Mouse (Mus musculus) CH12.LX (cell line): ENCODE results near the gene Tmem269. TPM values are rescaled to one million over a fixed set of nuclear protein-coding genes. Genes with fewer than 3 reads are reported as not detected.
A peak's percentile ranks its signal among the peaks of the same experiment; 100 is the strongest.

Experiments
- DNase-seq: peaks from one replicate; pipeline ENCODE4 v3.0.0-alpha.2; 2013; ENCODE audit errors: extremely low read depth
- H3K27ac ChIP-seq: 2 replicates; pipeline ENCODE4 v1.5.1; 2012; ENCODE audit warnings: low read depth, mild to moderate bottlenecking, control low read depth, moderate library complexity; ENCODE audit not compliant: insufficient read depth
- H3K27me3 ChIP-seq: replicated peaks from 2 replicates; pipeline ENCODE3; 2012; ENCODE audit warnings: inconsistent platforms
- H3K36me3 ChIP-seq, 2 experiments: replicated peaks in 1 of 2; 2 replicates each; pipeline versions ENCODE3 to v1.6.1; 2012; ENCODE audit warnings: inconsistent platforms in 1 of 2, low read length in 1 of 2, mild to moderate bottlenecking in 1 of 2, mixed read lengths in 1 of 2, moderate library complexity in 1 of 2; ENCODE audit not compliant: control insufficient read depth in 1 of 2, insufficient read depth in 1 of 2
- H3K4me1 ChIP-seq, 2 experiments: 2 replicates each; pipeline ENCODE4 v1.6.1; 2012; ENCODE audit warnings: inconsistent platforms in 1 of 2, moderate library complexity in 1 of 2; ENCODE audit not compliant: insufficient read depth in 2 of 2, control insufficient read depth in 1 of 2
- H3K4me2 ChIP-seq: 2 replicates; pipeline ENCODE4 v1.6.1; 2012; ENCODE audit warnings: low read depth, mild to moderate bottlenecking, control low read depth; ENCODE audit not compliant: poor library complexity, insufficient read depth, severe bottlenecking
- H3K4me3 ChIP-seq, 3 experiments: fragments of 150-350 bp in 1 of 3; sonication (generic) in 1 of 3; replicated peaks in 1 of 3; 2 replicates each; pipeline versions ENCODE3 to v1.5.1; 2011 to 2012; ENCODE audit warnings: low read depth in 2 of 3, low read length in 2 of 3, mild to moderate bottlenecking in 2 of 3, moderate library complexity in 2 of 3, control low read depth in 1 of 3, improper control_type of control experiment in 1 of 3, inconsistent platforms in 1 of 3, mixed read lengths in 1 of 3; ENCODE audit not compliant: poor library complexity in 1 of 3
- H3K79me2 ChIP-seq: replicated peaks from 2 replicates; pipeline ENCODE4 v1.6.1; 2012; ENCODE audit warnings: mild to moderate bottlenecking, moderate library complexity; ENCODE audit not compliant: control insufficient read depth, poor library complexity, insufficient read depth, severe bottlenecking; ENCODE audit errors: extremely low read depth
- H3K9ac ChIP-seq: 2 replicates; pipeline ENCODE4 v1.6.1; 2012; ENCODE audit warnings: low read depth, mild to moderate bottlenecking, control low read depth, moderate library complexity; ENCODE audit not compliant: insufficient read depth
- H3K9me3 ChIP-seq: replicated peaks from 2 replicates; pipeline ENCODE3; 2012; ENCODE audit warnings: low read length, inconsistent platforms, mixed read lengths
- BHLHE40 ChIP-seq: IDR thresholded peaks from 2 replicates; pipeline ENCODE4 v1.6.1; 2011; ENCODE audit warnings: mild to moderate bottlenecking, low read depth, low read length, improper control_type of control experiment
- CHD1 ChIP-seq: IDR thresholded peaks from 2 replicates; pipeline ENCODE4 v1.6.1; 2012; ENCODE audit warnings: low read depth, low read length, improper control_type of control experiment, inconsistent platforms
- CHD2 ChIP-seq: IDR thresholded peaks from 2 replicates; pipeline ENCODE4 v1.6.1; 2011; ENCODE audit warnings: low read length, improper control_type of control experiment
- CTCF ChIP-seq, 2 experiments: IDR thresholded peaks in 1 of 2; conservative IDR thresholded peaks in 1 of 2; 2 replicates each; pipeline ENCODE4 v1.5.1; 2011 to 2012; ENCODE audit warnings: low read depth in 2 of 2, low read length in 2 of 2, improper control_type of control experiment in 1 of 2, inconsistent platforms in 1 of 2, mild to moderate bottlenecking in 1 of 2, moderate library complexity in 1 of 2
- ELF1 ChIP-seq: IDR thresholded peaks from 2 replicates; pipeline ENCODE4 v1.6.1; 2014; ENCODE audit warnings: low read depth, mild to moderate bottlenecking, inconsistent platforms, low read length, improper control_type of control experiment
- EP300 ChIP-seq: IDR thresholded peaks from 2 replicates; pipeline ENCODE4 v1.6.1; 2011; ENCODE audit warnings: low read length, improper control_type of control experiment
- ETS1 ChIP-seq: conservative IDR thresholded peaks from 2 replicates; pipeline ENCODE4 v1.6.1; 2012; ENCODE audit warnings: low read depth, mild to moderate bottlenecking, inconsistent platforms, low read length, improper control_type of control experiment, moderate library complexity
- HCFC1 ChIP-seq: IDR thresholded peaks from 2 replicates; pipeline ENCODE4 v1.6.1; 2012; ENCODE audit warnings: low read depth, mild to moderate bottlenecking, inconsistent platforms, low read length, improper control_type of control experiment
- KAT2A ChIP-seq: IDR thresholded peaks from 2 replicates; pipeline ENCODE4 v1.6.1; 2012; ENCODE audit warnings: low read length, improper control_type of control experiment, inconsistent platforms; ENCODE audit not compliant: insufficient replicate concordance
- MAFK ChIP-seq: IDR thresholded peaks from 2 replicates; pipeline ENCODE4 v1.6.1; 2011; ENCODE audit warnings: low read length, improper control_type of control experiment; ENCODE audit not compliant: insufficient replicate concordance
- MAZ ChIP-seq: IDR thresholded peaks from 2 replicates; pipeline ENCODE4 v1.6.1; 2012; ENCODE audit warnings: low read depth, mild to moderate bottlenecking, inconsistent platforms, low read length, improper control_type of control experiment, moderate library complexity
- NRF1 ChIP-seq: IDR thresholded peaks from 2 replicates; pipeline ENCODE4 v1.6.1; 2014; ENCODE audit warnings: low read depth, mild to moderate bottlenecking, inconsistent platforms, low read length, improper control_type of control experiment, moderate library complexity
- PAX5 ChIP-seq: IDR thresholded peaks from 2 replicates; pipeline ENCODE4 v1.6.1; 2012; ENCODE audit warnings: low read length, inconsistent platforms, mixed read lengths
- POLR2A ChIP-seq: IDR thresholded peaks from 2 replicates; pipeline ENCODE4 v1.6.1; 2011; ENCODE audit warnings: low read depth, mild to moderate bottlenecking, improper control_type of control experiment, low read length
- RAD21 ChIP-seq: IDR thresholded peaks from 2 replicates; pipeline ENCODE4 v1.6.1; 2011; ENCODE audit warnings: low read depth, mild to moderate bottlenecking, low read length, improper control_type of control experiment, moderate library complexity
- SIN3A ChIP-seq: IDR thresholded peaks from 2 replicates; pipeline ENCODE4 v1.6.1; 2012; ENCODE audit warnings: low read length, improper control_type of control experiment, inconsistent platforms
- TBP ChIP-seq: conservative IDR thresholded peaks from 2 replicates; pipeline ENCODE4 v1.6.1; 2011; ENCODE audit warnings: low read depth, low read length, improper control_type of control experiment
- TCF12 ChIP-seq: IDR thresholded peaks from 2 replicates; pipeline ENCODE4 v1.6.1; 2014; ENCODE audit warnings: low read depth, mild to moderate bottlenecking, inconsistent platforms, low read length, improper control_type of control experiment
- USF1 ChIP-seq: IDR thresholded peaks from 2 replicates; pipeline ENCODE4 v1.6.1; 2014; ENCODE audit warnings: low read depth, mild to moderate bottlenecking, inconsistent platforms, low read length, improper control_type of control experiment
- USF2 ChIP-seq: conservative IDR thresholded peaks from 2 replicates; pipeline ENCODE4 v1.6.1; 2011; ENCODE audit warnings: low read depth, low read length, improper control_type of control experiment
- ZMIZ1 ChIP-seq: IDR thresholded peaks from 2 replicates; pipeline ENCODE4 v1.6.1; 2012; ENCODE audit warnings: low read depth, mild to moderate bottlenecking, inconsistent platforms, low read length, improper control_type of control experiment
- dilution Hi-C: fragments of 300-500 bp; cut with MboI; formaldehyde crosslinking; loops from 2 replicates; pipeline ENCODE4 v1.14.3; 2020; ENCODE audit warnings: low sequenced_read_pairs; ENCODE audit not compliant: extremely low pct_unique_long_range_greater_than_20kb, extremely low pct_ligation_motif_present
- in situ Hi-C: fragments of 300-500 bp; cut with MboI; formaldehyde crosslinking; loops from 3 replicates; pipeline ENCODE4 v1.14.3; 2019; ENCODE audit warnings: low sequenced_read_pairs, low pct_ligation_motif_present, low pct_unique_long_range_greater_than_20kb, mixed read lengths
- polyA plus RNA-seq: library from polyadenylated mRNA; unstranded; fragments of >175 nt; gene quantifications from 2 replicates; pipeline ENCODE4 v1.2.1, GENCODE M21; 2012; ENCODE audit warnings: low read depth; ENCODE audit not compliant: insufficient read length
- total RNA-seq, 2 experiments: library from RNA; depleted of rRNA; stranded (reverse); fragments of 300-350 nt in 1 of 2; fragments of >200 nt in 1 of 2; gene quantifications; 2 replicates each; pipeline ENCODE4 v1.2.3; 2012 to 2014

Tmem269 gene
- total and polyA plus RNA-seq, 3 experiments = 0.16 TPM; not detected in 2

- Histone ChIP-seq H3K79me2 (no peaks in the 10 kb centered on the region), H3K4me2 (peak within 1 kb of the TSS; percentile 58), H3K4me3 (peak within 1 kb of the TSS; percentile 59 to 78 (median 69)), H3K27me3 (no peaks in the 10 kb centered on the region), H3K9ac (peak within 1 kb of the TSS; percentile 72), H3K27ac (no peak within 1 kb of the TSS), H3K36me3 (no peaks in the 10 kb centered on the region), H3K9me3 (no peaks in the 10 kb centered on the region), H3K4me1 (peaks cover 0 to 6% of the 10 kb centered on the region in 2 experiments; a peak in 2 of 4 replicates)
- no peak for TF ChIP-seq USF1
- TF ChIP-seq NRF1 = peak; percentile 90
- no peak for TF ChIP-seq KAT2A
- TF ChIP-seq CTCF (conservative IDR thresholded peaks at IDR 0.05 in 1 of 2, IDR thresholded peaks at IDR 0.05 in 1 of 2; ENCODE audit: low read depth in 2 of 2, low read length in 2 of 2) = no peak
- no peak for TF ChIP-seq MAZ
- no peak for TF ChIP-seq TCF12
- TF ChIP-seq ELF1 = peak; percentile 41
- TF ChIP-seq POLR2A = peak; percentile 56
- no peak for TF ChIP-seq USF2
- no peak for TF ChIP-seq CHD1
- no peak for TF ChIP-seq MAFK
- dilution Hi-C loops = no loop called here
- peak; percentile 72 for DNase-seq
- in situ Hi-C loops = no loop called here
These were observed 23.0 kb downstream of the Tmem269 start, which contains the start of gene Svbp for GRCm38 (mm10) chr4:119194909-119195581. Gene Svbp, plus strand, starts transcription at chr4:119195306.

DNA sequence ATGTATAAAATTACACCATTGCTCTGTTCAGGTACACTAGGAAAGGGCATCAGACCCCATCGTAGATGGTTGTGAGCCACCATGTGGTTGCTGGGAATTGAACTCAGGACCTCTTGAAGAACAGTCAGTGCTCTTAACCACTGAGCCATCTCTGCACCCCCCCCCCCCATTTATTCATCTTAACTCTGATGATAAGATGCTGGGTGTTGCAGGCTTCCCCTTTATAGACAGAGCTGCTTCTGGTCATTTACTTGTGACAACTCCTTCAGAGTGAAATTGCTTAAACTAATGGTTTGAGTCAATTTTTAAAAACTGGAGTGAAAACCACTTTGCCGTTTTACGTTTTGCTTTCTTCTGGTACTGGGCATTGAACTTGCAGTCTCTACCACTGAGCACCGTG lies 25.3 kb downstream of the Tmem269 start:
- dilution Hi-C loops = no loop called here
- TF ChIP-seq BHLHE40 = no peak
- no peak for TF ChIP-seq CHD2
- no peak for TF ChIP-seq SIN3A
- TF ChIP-seq EP300 = no peak
- no peak for TF ChIP-seq TCF12
- no peak for TF ChIP-seq ETS1
- no peak for TF ChIP-seq HCFC1
- TF ChIP-seq MAFK = no peak
- TF ChIP-seq TBP = no peak
- TF ChIP-seq USF2 = no peak
- TF ChIP-seq MAZ = no peak
- no peak for TF ChIP-seq POLR2A
- TF ChIP-seq RAD21 = no peak
- TF ChIP-seq ZMIZ1 = no peak
- no peak for TF ChIP-seq PAX5
- TF ChIP-seq, all 38 proteins: peak for 0
- Histone ChIP-seq H3K4me1 (peaks cover 0 to 6% of the 10 kb centered on the region in 2 experiments; a peak in 2 of 4 replicates), H3K9me3 (no peaks in the 10 kb centered on the region), H3K27ac (no peak overlapping the region), H3K4me2 (no peak overlapping the region), H3K79me2 (no peaks in the 10 kb centered on the region), H3K36me3 (no peaks in the 10 kb centered on the region), H3K27me3 (peaks cover 4% of the 10 kb centered on the region), H3K9ac (no peak overlapping the region), H3K4me3 (no peak overlapping the region)
- DNase-seq = no peak
- in situ Hi-C loops = no loop called here
